Mouse (Mus musculus) thymus, adult 2 months (tissue): ENCODE measurements around the gene Cd164.

ENCODE experiments used
- CTCF ChIP-seq: fragments of 200-500 bp; IDR thresholded peaks from 2 replicates; pipeline ENCODE4 v1.5.1; 2012; ENCODE audit warnings: mild to moderate bottlenecking, control low read depth, low read length, moderate library complexity, borderline replicate concordance; ENCODE audit not compliant: control insufficient read depth, poor library complexity, insufficient read depth; ENCODE audit errors: extremely low read depth
- POLR2A ChIP-seq: fragments of 200-500 bp; IDR thresholded peaks from 2 replicates; pipeline ENCODE4 v1.6.1; 2012; ENCODE audit warnings: mild to moderate bottlenecking, low read length, control low read depth, moderate library complexity; ENCODE audit not compliant: control insufficient read depth, poor library complexity, insufficient read depth; ENCODE audit errors: extremely low read depth

DNA sequence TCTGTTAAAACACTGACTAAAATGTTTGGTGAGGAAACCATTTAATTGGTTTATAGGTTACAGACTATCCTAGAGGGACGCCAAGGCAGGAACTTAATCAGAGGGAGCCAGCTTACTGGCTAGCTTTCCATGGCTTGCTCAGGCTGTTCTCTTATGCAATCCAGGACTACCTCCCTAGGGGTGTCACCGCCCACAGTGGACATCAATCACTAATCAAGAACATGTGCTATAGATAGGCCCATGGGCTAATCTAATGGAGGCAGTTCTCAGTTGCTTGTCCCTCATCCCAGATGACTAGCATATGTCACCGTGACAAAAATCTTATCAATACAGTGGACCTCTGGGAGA is 18.7 kb downstream of the Cd164 start:
- TF ChIP-seq CTCF (no peak), POLR2A (no peak)
